Mouse (Mus musculus) kidney, adult 2 months (tissue): Measurements from ENCODE around the gene Ppp1r37. TPM values are rescaled to one million over a fixed set of nuclear protein-coding genes. Genes with fewer than 3 reads are reported as not detected.

Experiments
- DNase-seq: peaks from one replicate; pipeline ENCODE4 v3.0.0; 2021
- H3K27ac ChIP-seq: fragments of 200-500 bp; 2 replicates; pipeline ENCODE4 v1.5.1; 2012; ENCODE audit warnings: low read depth, low read length, control low read depth, inconsistent platforms; ENCODE audit not compliant: insufficient read depth
- H3K27me3 ChIP-seq: fragments of 200-500 bp; replicated peaks from 2 replicates; pipeline ENCODE4 v1.6.1; 2012; ENCODE audit warnings: mild to moderate bottlenecking, moderate library complexity, low read length, inconsistent platforms; ENCODE audit not compliant: control insufficient read depth, insufficient read depth
- H3K36me3 ChIP-seq: fragments of 200-500 bp; 2 replicates; pipeline ENCODE4 v1.6.1; 2012; ENCODE audit warnings: mild to moderate bottlenecking, moderate library complexity, low read length, inconsistent platforms; ENCODE audit not compliant: control insufficient read depth, insufficient read depth
- H3K4me1 ChIP-seq: fragments of 200-500 bp; 2 replicates; pipeline ENCODE4 v1.6.1; 2011; ENCODE audit warnings: low read length; ENCODE audit not compliant: control insufficient read depth, insufficient read depth
- H3K4me3 ChIP-seq: fragments of 200-500 bp; 2 replicates; pipeline ENCODE4 v1.5.1; 2011; ENCODE audit warnings: mild to moderate bottlenecking, low read depth, low read length, control low read depth; ENCODE audit not compliant: insufficient read depth
- CTCF ChIP-seq: fragments of 200-500 bp; conservative IDR thresholded peaks from 2 replicates; pipeline ENCODE4 v1.5.1; 2011; ENCODE audit warnings: low read depth, mild to moderate bottlenecking, control low read depth, low read length, moderate library complexity, mixed read lengths; ENCODE audit not compliant: insufficient read depth, insufficient read length
- POLR2A ChIP-seq: fragments of 200-500 bp; IDR thresholded peaks from one replicate; pipeline ENCODE4 v1.6.1; 2011; ENCODE audit warnings: low read depth, low read length, control low read depth
- WGBS: fragments of 180-500 bp; shearing (Covaris S2); methylation state at CpG from one replicate; pipeline ENCODE4 v1.1.7; 2018; 5-methylcytosine and 5-hydroxymethylcytosine counted together
- polyA plus RNA-seq: library from polyadenylated mRNA; depleted of rRNA; stranded (reverse); fragments of >200 nt; gene quantifications from 2 replicates; pipeline ENCODE4 v1.2.3, GENCODE M21; 2012

Gene Ppp1r37
- polyA plus RNA-seq, 1 experiment: 87.0 TPM

DNA sequence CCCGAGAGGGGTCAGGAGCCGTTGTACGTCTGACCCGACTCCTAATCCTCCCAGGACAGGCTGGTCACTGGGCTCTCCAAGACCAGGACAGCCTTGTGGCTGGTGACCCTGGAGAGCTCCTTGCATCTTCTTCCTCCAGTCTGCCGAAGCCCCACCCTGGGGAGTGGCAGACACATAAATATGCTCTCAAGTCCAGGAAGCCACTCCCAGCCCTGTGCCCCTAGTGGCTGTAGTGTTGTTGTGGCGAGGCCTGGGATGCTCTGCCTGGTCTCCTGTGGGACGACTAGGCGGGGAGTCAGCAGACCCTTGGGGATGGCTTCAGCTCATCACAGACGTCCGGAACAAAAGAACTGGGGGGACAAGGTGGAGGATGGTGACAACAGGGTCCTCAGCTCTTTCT, 31.8 kb downstream of the Ppp1r37 start:
- TF ChIP-seq CTCF: 0 out of 2 replicates have a peak, but pooled peaks have one; percentile 5
- TF ChIP-seq POLR2A: no peak
- 67% methylated on average over 10 of the region's 10 CpGs for WGBS

DNA sequence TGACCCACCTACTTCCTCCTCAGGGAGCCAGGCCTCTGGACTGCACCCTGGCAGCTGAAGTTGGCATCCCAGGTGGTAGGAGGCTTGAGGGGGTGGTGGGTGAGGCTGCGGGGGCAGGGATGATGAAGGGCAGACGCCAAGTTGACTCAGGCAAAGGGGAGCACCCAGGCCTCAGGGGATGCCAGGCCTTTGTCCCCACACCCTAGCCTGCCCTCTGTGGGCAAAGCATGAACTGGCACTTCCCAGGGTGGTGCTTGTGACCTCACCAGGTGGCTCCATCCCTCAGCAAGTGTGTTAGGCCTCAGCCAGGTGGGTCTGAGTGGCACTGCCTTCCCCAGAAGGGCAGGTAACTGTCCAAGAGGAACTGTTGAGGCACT, 37.8 kb downstream of the Ppp1r37 start:
- DNase-seq: no peak
- Histone ChIP-seq H3K4me3 (no peak overlapping the region), H3K36me3 (no peaks in the 10 kb centered on the region), H3K27me3 (no peaks in the 10 kb centered on the region), H3K4me1 (peaks cover 9% of the 10 kb centered on the region; the same call in 1 of the 2 replicates), H3K27ac (no peak overlapping the region)
- 75% methylated on average over 2 of the region's 2 CpGs for WGBS
- 0 out of 2 replicates have a peak, but pooled peaks have one; percentile 12 for TF ChIP-seq CTCF
- no peak for TF ChIP-seq POLR2A

More for the DNA sequence above, 31.8 kb downstream of the Ppp1r37 start:
- no peak overlapping the region for H3K4me3 ChIP-seq
- no peaks in the 10 kb centered on the region for H3K27me3 ChIP-seq
- no peak overlapping the region for H3K27ac ChIP-seq
- H3K4me1 ChIP-seq: no peaks in the 10 kb centered on the region
- no peak for DNase-seq
- no peaks in the 10 kb centered on the region; the same call in 1 of the 2 replicates for H3K36me3 ChIP-seq

GRCm38 (mm10) chr7:19524420-19525104, 38.3 kb downstream of the Ppp1r37 start:
- DNase-seq: no peak
- WGBS: 14% methylated on average over 24 of the region's 24 CpGs
- Histone ChIP-seq H3K27me3 (no peaks in the 10 kb centered on the region), H3K4me3 (no peak overlapping the region), H3K4me1 (peaks cover 9% of the 10 kb centered on the region; the same call in 1 of the 2 replicates), H3K27ac (no peak overlapping the region), H3K36me3 (no peaks in the 10 kb centered on the region)
- TF ChIP-seq POLR2A (no peak), CTCF (no peak)

DNA sequence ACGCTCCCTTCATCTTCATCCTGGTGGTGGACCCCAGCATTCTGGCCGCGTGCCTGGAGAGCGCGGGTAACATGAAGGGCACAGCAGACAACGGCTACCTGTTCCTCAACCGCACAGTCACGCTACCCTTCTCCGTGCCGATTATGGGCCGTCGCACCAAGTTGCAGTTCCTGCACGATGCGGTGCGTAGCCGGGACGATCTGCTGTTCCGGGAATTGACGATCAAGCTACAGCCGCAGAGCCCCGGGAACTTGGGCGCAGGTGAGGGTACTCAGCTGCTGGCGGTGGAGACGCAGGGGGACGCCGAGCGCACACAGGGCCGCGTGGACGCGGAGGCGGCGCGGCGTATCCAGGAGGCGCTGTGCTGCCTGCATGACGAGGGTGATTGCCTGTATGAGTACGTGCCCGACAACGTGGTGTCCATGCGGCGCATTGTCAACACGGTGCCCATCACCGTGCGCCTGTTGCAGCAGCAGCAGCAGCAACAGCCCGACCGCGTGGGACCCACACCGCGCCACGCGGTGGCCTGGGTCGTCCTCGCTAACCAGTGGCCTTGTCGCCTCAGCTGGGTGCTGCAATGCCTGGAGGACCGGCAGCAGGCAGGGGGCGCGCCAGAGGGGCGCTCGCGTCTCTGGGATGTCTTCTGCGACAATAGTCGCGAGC, 39.0 kb downstream of the Ppp1r37 start:
- peaks cover 9% of the 10 kb centered on the region; the same call in 1 of the 2 replicates for H3K4me1 ChIP-seq
- H3K27ac ChIP-seq: no peak overlapping the region
- DNase-seq: peak; percentile 54
- no peaks in the 10 kb centered on the region for H3K36me3 ChIP-seq
- TF ChIP-seq CTCF: peak; percentile 37; the same call in 1 of the 2 replicates
- no peak for TF ChIP-seq POLR2A
- H3K4me3 ChIP-seq: peak overlapping the region; percentile 35; the same call in 1 of the 2 replicates
- WGBS: under 1% methylated on average over 64 of the region's 64 CpGs
- H3K27me3 ChIP-seq: no peaks in the 10 kb centered on the region

DNA sequence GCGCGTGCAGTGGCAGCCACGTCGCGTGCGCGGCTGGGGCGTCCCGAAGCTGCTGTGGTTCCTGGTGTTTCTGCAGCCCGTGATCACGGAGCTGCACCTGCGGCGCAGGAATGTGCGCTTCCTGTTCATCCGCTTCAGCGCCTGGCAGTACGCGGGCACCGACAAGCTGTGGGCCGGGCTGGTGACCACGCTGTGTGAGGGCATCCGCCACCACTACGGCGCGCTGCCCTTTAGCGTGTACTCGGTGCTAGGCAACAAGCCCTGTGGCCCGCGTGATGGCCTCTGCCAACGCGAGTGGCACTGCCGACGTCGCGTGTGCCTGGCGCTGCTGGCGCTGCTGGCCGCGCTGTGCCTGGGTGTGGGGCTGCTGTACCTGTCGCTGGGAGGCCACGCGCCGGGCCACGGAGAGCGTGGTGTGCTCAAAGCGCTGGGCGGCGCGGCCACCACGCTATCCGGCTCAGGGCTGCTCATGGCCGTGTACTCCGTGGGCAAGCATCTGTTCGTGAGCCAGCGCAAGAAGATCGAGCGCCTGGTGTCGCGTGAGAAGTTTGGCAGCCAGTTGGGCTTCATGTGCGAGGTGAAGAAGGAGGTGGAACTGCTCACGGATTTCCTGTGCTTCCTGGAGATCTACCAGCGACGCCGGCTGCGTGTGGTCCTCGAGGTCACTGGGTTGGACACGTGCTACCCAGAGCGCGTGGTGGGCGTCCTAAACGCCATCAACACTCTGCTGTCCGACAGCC, 39.7 kb downstream of the Ppp1r37 start:
- H3K4me3 ChIP-seq: peak overlapping the region; percentile 5; the same call in 1 of the 2 replicates
- no peak for TF ChIP-seq CTCF
- TF ChIP-seq POLR2A: no peak
- peak; percentile 24 for DNase-seq
- H3K27ac ChIP-seq: no peak overlapping the region
- no peaks in the 10 kb centered on the region for H3K36me3 ChIP-seq
- no peaks in the 10 kb centered on the region for H3K27me3 ChIP-seq
- peaks cover 9% of the 10 kb centered on the region; the same call in 1 of the 2 replicates for H3K4me1 ChIP-seq
- 5% methylated on average over 72 of the region's 72 CpGs for WGBS

DNA sequence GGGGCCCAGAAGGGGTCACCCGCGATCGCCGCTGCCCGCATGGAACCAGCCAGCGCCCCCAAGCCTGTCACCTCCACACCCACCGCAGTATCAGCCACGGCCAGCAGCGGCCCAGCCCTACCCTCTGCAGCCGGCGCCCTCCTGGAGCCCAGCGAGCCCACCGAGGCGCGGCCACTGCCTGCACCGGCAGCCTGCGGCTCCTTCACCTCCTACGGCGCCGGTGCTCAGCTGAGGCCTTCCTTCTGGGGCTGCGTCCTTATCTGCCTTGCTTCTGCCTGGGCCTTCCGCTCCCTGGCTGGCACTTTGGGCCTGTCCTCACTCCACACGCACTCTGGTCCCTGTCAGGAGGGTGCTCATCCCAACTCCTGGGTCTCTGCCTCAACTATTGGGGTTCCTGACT, 42.8 kb downstream of the Ppp1r37 start:
- Histone ChIP-seq H3K36me3 (no peaks in the 10 kb centered on the region), H3K4me1 (peaks cover 9% of the 10 kb centered on the region; the same call in 1 of the 2 replicates), H3K27me3 (no peaks in the 10 kb centered on the region), H3K27ac (no peak overlapping the region), H3K4me3 (no peak overlapping the region)
- 17% methylated on average over 23 of the region's 23 CpGs for WGBS
- no peak for DNase-seq
- no peak for TF ChIP-seq POLR2A
- no peak for TF ChIP-seq CTCF
